Mouse (Mus musculus): ENCODE data around the gene Matn1. TPM values are rescaled to one million over a fixed set of nuclear protein-coding genes. Genes with fewer than 3 reads are reported as not detected.

Matn1 gene
- total RNA-seq (2023): 0.63 to 1.7 TPM (median 1.3 TPM) in 4 replicates

GRCm38 (mm10) chr4:130944112-130944511 is at the start of gene Matn1:
Gene Matn1, plus strand, starts transcription at chr4:130944385.

DNA sequence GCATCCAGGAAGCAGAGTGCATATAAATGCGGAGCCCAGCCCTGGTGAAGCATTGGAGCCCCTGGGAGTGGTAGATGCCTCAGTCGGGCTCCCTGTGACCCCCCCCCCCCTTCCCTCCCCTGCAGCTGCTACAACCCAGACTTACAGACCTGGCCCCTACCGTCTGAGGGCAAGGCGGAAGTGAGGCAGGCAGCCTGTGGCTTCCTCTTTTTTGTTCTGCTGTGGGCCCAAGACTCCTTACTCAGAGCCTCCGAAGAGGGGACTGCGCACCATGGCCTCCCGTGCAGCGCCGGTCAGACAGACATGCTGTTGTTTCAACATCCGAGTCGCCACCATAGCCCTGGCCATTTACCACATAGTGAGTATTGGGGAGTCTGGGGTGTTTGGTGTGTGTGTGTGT is 31.1 kb upstream of the Matn1 start, which contains the start of gene Laptm5:
Gene Laptm5, plus strand, starts transcription at position 49 of the 400 bp plus-strand sequence.

Other genes starting within 250 kb of the Matn1 start
- gene Sdc3, start 151.8 kb upstream of the Matn1 start, total RNA-seq (2023): 4.4 to 5.9 TPM (median 5.6 TPM) in 4 replicates
- gene Laptm5, start 31.3 kb upstream of the Matn1 start, total RNA-seq (2023): 1,083 to 1,232 TPM (median 1,172 TPM) in 4 replicates